Mouse (Mus musculus): Measurements from ENCODE around the gene Clns1a. TPM values are rescaled to one million over a fixed set of nuclear protein-coding genes. Genes with fewer than 3 reads are reported as not detected.

Gene Clns1a
- total RNA-seq, 2 experiments from 2014 or later = 27.3 to 28.9 TPM

- no peak for DNase-seq
Observed at GRCm38 (mm10) chr7:97765963-97766347, 69.5 kb downstream of the Clns1a start.

- DNase-seq = no peak
Observed at GRCm38 (mm10) chr7:97766406-97767166, 70.2 kb downstream of the Clns1a start.

GRCm38 (mm10) chr7:97767841-97768240, 71.4 kb downstream of the Clns1a start:
- DNase-seq = no peak

- DNase-seq = no peak
Observed at GRCm38 (mm10) chr7:97769020-97769419, 72.6 kb downstream of the Clns1a start.

Other genes with a start within 250 kb of the Clns1a start
- under 1 TPM in 1 of 2 experiments, not detected in 1; 0.28 TPM for gene Kctd14, start 245.3 kb upstream of the Clns1a start, total RNA-seq (2021)
- 10 to 100 TPM; 22.7 to 22.8 TPM for gene Ints4, start 215.7 kb upstream of the Clns1a start, total RNA-seq (2021)
- 100 to 1,000 TPM in 1 of 2 experiments, 10 to 100 TPM in 1; 97.6 to 118 TPM for gene Aamdc, start 117.1 kb upstream of the Clns1a start, total RNA-seq (2021)
- gene Rsf1, start 116.7 kb upstream of the Clns1a start, total RNA-seq (2021) = 10 to 100 TPM; 10.6 to 10.9 TPM
- gene Aqp11, start 41.7 kb downstream of the Clns1a start, total RNA-seq (2021) = 1 to 10 TPM in 1 of 2 experiments, under 1 TPM in 1; 0.82 to 1.2 TPM
- 10 to 100 TPM; 20.3 to 27.7 TPM for gene Pak1, start 91.9 kb downstream of the Clns1a start, total RNA-seq (2021)
- not detected for gene Gdpd4, start 223.3 kb downstream of the Clns1a start, total RNA-seq (2021)

Data from gastrocnemius, postnatal 25 days (tissue).